Mouse (Mus musculus): ENCODE measurements around the gene Sv2a. TPM values are rescaled to one million over a fixed set of nuclear protein-coding genes. Genes with fewer than 3 reads are reported as not detected.

The Sv2a gene
- total and polyA plus RNA-seq, 2 experiments from 2014 or later = 157 to 167 TPM

DNA sequence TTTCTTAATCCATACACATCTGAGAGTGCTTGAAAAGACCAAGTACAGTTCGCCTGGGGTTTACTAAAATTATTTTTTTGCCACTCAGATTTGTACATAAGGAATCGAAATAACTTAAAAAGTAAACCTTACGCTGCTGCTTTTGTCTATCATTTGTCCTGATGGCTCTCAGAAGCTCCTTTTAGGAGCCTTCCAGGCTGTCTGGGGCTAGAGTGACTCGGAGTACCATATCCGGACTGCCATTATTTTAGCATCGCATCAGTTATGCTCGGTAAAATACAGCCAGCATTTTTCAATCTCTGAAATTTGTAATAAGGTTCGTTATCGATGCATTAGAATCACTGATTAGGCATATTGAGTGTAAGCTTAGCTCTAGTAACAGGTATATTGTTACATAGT is 59.8 kb downstream of the Sv2a start:
- TF ChIP-seq CTCF (IDR thresholded peaks at IDR 0.05) = no peak
- Histone ChIP-seq H3K9ac (replicated peaks; ENCODE audit: low read length, poor library complexity, severe bottlenecking) (0 out of 2 replicates have a peak overlapping the region, but pooled peaks have one; percentile 29), H3K4me3 (ENCODE audit: low read depth, low read length) (peak overlapping the region; percentile 20; the same call in 1 of the 2 replicates), H3K36me3 (ENCODE audit: insufficient read depth, low read length) (no peaks in the 10 kb centered on the region), H3K27ac (ENCODE audit: low read depth, low read length) (peak overlapping the region; percentile 63), H3K4me1 (ENCODE audit: insufficient read depth, low read length) (0 out of 2 replicates have a peak, but pooled peaks cover 7% of the 10 kb centered on the region), H3K9me3 (ENCODE audit: low read length) (no peaks in the 10 kb centered on the region), H3K27me3 (ENCODE audit: insufficient read depth, low read length) (no peaks in the 10 kb centered on the region), H3K4me2 (ENCODE audit: low read depth, low read length, poor library complexity, severe bottlenecking) (peak overlapping the region; percentile 42)
- no peak for DNase-seq (ENCODE audit: low spot score)
- no peak for ATAC-seq (ENCODE audit: low FRiP score)
- WGBS = 75% methylated on average over 9 of the region's 9 CpGs

- H3K27me3 ChIP-seq (ENCODE audit: insufficient read depth, low read length) = no peaks in the 10 kb centered on the region
- H3K9me3 ChIP-seq (ENCODE audit: low read length) = no peaks in the 10 kb centered on the region
- H3K27ac ChIP-seq (ENCODE audit: low read depth, low read length) = peak overlapping the region; percentile 95; the same call in 1 of the 2 replicates
- no peak overlapping the region for H3K4me3 ChIP-seq (ENCODE audit: low read depth, low read length)
- 86% methylated on average over 7 of the region's 7 CpGs for WGBS
- DNase-seq (ENCODE audit: low spot score) = no peak
- ATAC-seq (ENCODE audit: low FRiP score) = no peak
- H3K36me3 ChIP-seq (ENCODE audit: insufficient read depth, low read length) = no peaks in the 10 kb centered on the region
- no peak for TF ChIP-seq CTCF (IDR thresholded peaks at IDR 0.05)
- H3K9ac ChIP-seq (replicated peaks; ENCODE audit: low read length, poor library complexity, severe bottlenecking) = peak overlapping the region; percentile 77; the same call in 1 of the 2 replicates
- H3K4me1 ChIP-seq (ENCODE audit: insufficient read depth, low read length) = 0 out of 2 replicates have a peak, but pooled peaks cover 7% of the 10 kb centered on the region
- peak overlapping the region; percentile 52 for H3K4me2 ChIP-seq (ENCODE audit: low read depth, low read length, poor library complexity, severe bottlenecking)
Measured at GRCm38 (mm10) chr3:96243921-96244572, 63.1 kb downstream of the Sv2a start.

Small RNA genes lying within 50 kb of the gene (microRNA-seq; reads per million reads assigned to microRNA genes)
- gene Gm44492 (ENCODE audit: borderline number of aligned reads) = not detected
- gene Gm47311 (ENCODE audit: borderline number of aligned reads) = not detected

Other genes with a start within 250 kb of the Sv2a start
- 52.5 and 62.7 TPM in 2 replicates for gene Plekho1, start 185.2 kb upstream of the Sv2a start, total RNA-seq (2014; rRNA removed)
- 37.3 and 41.2 TPM in 2 replicates for gene Plekho1, start 185.2 kb upstream of the Sv2a start, polyA plus RNA-seq (2015; fragmentation: Nextera tagmentation; extraction: Ambion mirVana)
- 29.5 and 35.3 TPM in 2 replicates for gene Vps45, start 122.7 kb upstream of the Sv2a start, total RNA-seq (2014; rRNA removed)
- 60.6 and 61.1 TPM in 2 replicates for gene Vps45, start 122.7 kb upstream of the Sv2a start, polyA plus RNA-seq (2015; fragmentation: Nextera tagmentation; extraction: Ambion mirVana)
- gene Otud7b, start 76.6 kb upstream of the Sv2a start, total RNA-seq (2014; rRNA removed) = 14.3 and 16.3 TPM in 2 replicates
- 5.7 and 7.5 TPM in 2 replicates for gene Otud7b, start 76.6 kb upstream of the Sv2a start, polyA plus RNA-seq (2015; fragmentation: Nextera tagmentation; extraction: Ambion mirVana)
- gene Mtmr11, start 19.1 kb upstream of the Sv2a start, total RNA-seq (2014; rRNA removed) = 15.5 and 22.3 TPM in 2 replicates
- 8.4 and 9.4 TPM in 2 replicates for gene Mtmr11, start 19.1 kb upstream of the Sv2a start, polyA plus RNA-seq (2015; fragmentation: Nextera tagmentation; extraction: Ambion mirVana)
- 70.3 and 79.1 TPM in 2 replicates for gene Sf3b4, start 8.8 kb upstream of the Sv2a start, total RNA-seq (2014; rRNA removed)
- gene Sf3b4, start 8.8 kb upstream of the Sv2a start, polyA plus RNA-seq (2015; fragmentation: Nextera tagmentation; extraction: Ambion mirVana) = 156 and 158 TPM in 2 replicates
- gene Bola1, start 38.6 kb downstream of the Sv2a start, total RNA-seq (2014; rRNA removed) = 29.5 and 36.8 TPM in 2 replicates
- 54.6 and 58.1 TPM in 2 replicates for gene Bola1, start 38.6 kb downstream of the Sv2a start, polyA plus RNA-seq (2015; fragmentation: Nextera tagmentation; extraction: Ambion mirVana)
- gene Hist2h2ab, start 38.7 kb downstream of the Sv2a start, total RNA-seq (2014; rRNA removed) = 134 and 144 TPM in 2 replicates
- 1.1 TPM in 1 of 2 replicates, not detected in the other for gene Hist2h2ab, start 38.7 kb downstream of the Sv2a start, polyA plus RNA-seq (2015; fragmentation: Nextera tagmentation; extraction: Ambion mirVana)
- 271 and 554 TPM in 2 replicates for gene Hist2h2ac, start 39.7 kb downstream of the Sv2a start, total RNA-seq (2014; rRNA removed)
- 1.7 and 1.9 TPM in 2 replicates for gene Hist2h2ac, start 39.7 kb downstream of the Sv2a start, polyA plus RNA-seq (2015; fragmentation: Nextera tagmentation; extraction: Ambion mirVana)
- 8.7 and 12.7 TPM in 2 replicates for gene Hist2h2be, start 40.0 kb downstream of the Sv2a start, total RNA-seq (2014; rRNA removed)
- gene Hist2h2be, start 40.0 kb downstream of the Sv2a start, polyA plus RNA-seq (2015; fragmentation: Nextera tagmentation; extraction: Ambion mirVana) = 2.8 and 2.9 TPM in 2 replicates
- 67.5 and 182 TPM in 2 replicates for gene Hist2h3c2, start 58.0 kb downstream of the Sv2a start, total RNA-seq (2014; rRNA removed)
- gene Hist2h3c2, start 58.0 kb downstream of the Sv2a start, polyA plus RNA-seq (2015; fragmentation: Nextera tagmentation; extraction: Ambion mirVana) = 0.56 and 0.68 TPM in 2 replicates
- gene Hist2h2aa2, start 59.1 kb downstream of the Sv2a start, total RNA-seq (2014; rRNA removed) = 914 and 1,403 TPM in 2 replicates
- gene Hist2h2aa2, start 59.1 kb downstream of the Sv2a start, polyA plus RNA-seq (2015; fragmentation: Nextera tagmentation; extraction: Ambion mirVana) = 41.9 and 45.6 TPM in 2 replicates
- gene Hist2h2aa1, start 64.3 kb downstream of the Sv2a start, total RNA-seq (2014; rRNA removed) = 786 and 1,113 TPM in 2 replicates
- gene Hist2h2aa1, start 64.3 kb downstream of the Sv2a start, polyA plus RNA-seq (2015; fragmentation: Nextera tagmentation; extraction: Ambion mirVana) = 18.8 and 19.5 TPM in 2 replicates
- gene Hist2h3c1, start 65.5 kb downstream of the Sv2a start, total RNA-seq (2014; rRNA removed) = 2.8 TPM in 1 of 2 replicates, not detected in the other
- 0.11 and 0.32 TPM in 2 replicates for gene Hist2h3c1, start 65.5 kb downstream of the Sv2a start, polyA plus RNA-seq (2015; fragmentation: Nextera tagmentation; extraction: Ambion mirVana)
- 109 and 118 TPM in 2 replicates for gene Hist2h4, start 82.2 kb downstream of the Sv2a start, total RNA-seq (2014; rRNA removed)
- 5.3 and 6.1 TPM in 2 replicates for gene Hist2h4, start 82.2 kb downstream of the Sv2a start, polyA plus RNA-seq (2015; fragmentation: Nextera tagmentation; extraction: Ambion mirVana)
- 684 and 1,135 TPM in 2 replicates for gene Hist2h3b, start 87.5 kb downstream of the Sv2a start, total RNA-seq (2014; rRNA removed)
- gene Hist2h3b, start 87.5 kb downstream of the Sv2a start, polyA plus RNA-seq (2015; fragmentation: Nextera tagmentation; extraction: Ambion mirVana) = 6.2 and 8.3 TPM in 2 replicates
- gene Hist2h2bb, start 88.6 kb downstream of the Sv2a start, total RNA-seq (2014; rRNA removed) = 162 and 343 TPM in 2 replicates
- gene Hist2h2bb, start 88.6 kb downstream of the Sv2a start, polyA plus RNA-seq (2015; fragmentation: Nextera tagmentation; extraction: Ambion mirVana) = 1.0 and 1.7 TPM in 2 replicates
- 0.60 and 1.3 TPM in 2 replicates for gene Fcgr1, start 112.8 kb downstream of the Sv2a start, total RNA-seq (2014; rRNA removed)
- 1.5 TPM in 2 replicates for gene Fcgr1, start 112.8 kb downstream of the Sv2a start, polyA plus RNA-seq (2015; fragmentation: Nextera tagmentation; extraction: Ambion mirVana)